Mouse (Mus musculus): ENCODE results near the gene St3gal3.

DNA sequence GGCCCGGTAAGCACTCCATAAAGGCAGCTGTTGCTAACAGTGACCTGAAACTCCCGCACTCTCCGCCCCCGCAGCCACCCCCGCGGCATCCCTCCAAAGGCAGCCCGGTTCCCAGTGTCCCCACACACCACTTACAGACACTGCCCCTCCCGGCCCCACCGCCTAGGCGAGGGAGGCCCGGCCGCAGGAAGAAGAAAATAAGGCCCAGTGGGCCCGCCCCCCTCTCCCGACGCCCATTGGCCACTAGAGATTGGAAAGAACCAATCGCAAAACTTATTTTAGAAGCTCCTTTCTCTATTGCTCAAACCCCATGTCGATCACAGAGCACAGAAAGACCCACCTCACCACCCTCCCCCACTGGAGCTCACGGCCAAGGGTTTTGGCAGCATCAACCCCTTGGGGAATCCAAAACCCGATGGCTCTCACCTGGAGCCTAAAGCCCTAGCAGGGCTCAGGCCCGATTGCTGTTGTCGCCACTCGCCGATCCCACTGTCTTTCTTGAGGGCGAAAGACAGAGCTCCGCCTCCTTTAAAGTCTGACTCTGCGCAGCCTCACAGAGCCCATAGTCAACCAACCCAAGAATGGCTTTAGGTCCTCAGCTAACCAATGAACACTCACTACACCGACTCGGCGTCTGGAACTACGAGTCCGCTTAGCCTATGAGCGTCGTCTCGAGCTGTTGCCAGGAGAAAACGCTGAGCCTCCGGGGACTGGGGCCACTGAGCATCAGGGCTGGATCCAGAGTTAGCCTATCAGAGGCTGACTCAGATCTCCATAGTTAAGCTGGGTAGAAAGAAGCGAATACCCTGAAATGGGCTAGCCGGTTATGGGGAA is 45.0 kb upstream of the St3gal3 start, which contains the start of gene Kdm4a:
- TF ChIP-seq POLR2A (IDR thresholded peaks at IDR 0.05; ENCODE audit: borderline replicate concordance, control insufficient read depth, low read depth, low read length): peak; percentile 66; the same call in 1 of the 2 replicates
- no peak for TF ChIP-seq CTCF (IDR thresholded peaks at IDR 0.05; ENCODE audit: control insufficient read depth, insufficient read depth, low read length)

Measured in bone marrow, adult 2 months (tissue).